Mouse (Mus musculus) spleen, adult 2 months (tissue): ENCODE data around the gene Rbm3.

Source experiments
- CTCF ChIP-seq: fragments of 200-500 bp; IDR thresholded peaks from 2 replicates; pipeline ENCODE4 v1.5.1; 2011; ENCODE audit warnings: mild to moderate bottlenecking, inconsistent platforms; ENCODE audit not compliant: insufficient read depth, insufficient read length, insufficient replicate concordance; ENCODE audit errors: extremely low read depth
- POLR2A ChIP-seq: fragments of 200-500 bp; IDR thresholded peaks from 2 replicates; pipeline ENCODE4 v1.6.1; 2011; ENCODE audit warnings: low read depth, low read length, inconsistent platforms

- TF ChIP-seq POLR2A (peak; percentile 23; the same call in 1 of the 2 replicates), CTCF (no peak)
Observed at GRCm38 (mm10) chrX:8192640-8193418, 47.1 kb upstream of the Rbm3 start.
